Mouse (Mus musculus): ENCODE measurements at regions not wholly inside any gene's neighbourhood (a gene's known extent, or its start where the extent isn't known, plus 50 kb on each side); places are given as distances from the start of the nearest gene placed in this dataset.

- no peak for DNase-seq
Measured at GRCm38 (mm10) chr10:72923611-72924010, 175.5 kb upstream of the Pcdh15 start.

- no peak for DNase-seq
Measured at GRCm38 (mm10) chr10:72956957-72957356, 142.2 kb upstream of the Pcdh15 start.

- no peak for DNase-seq
Measured at GRCm38 (mm10) chr10:72960051-72960450, 139.1 kb upstream of the Pcdh15 start.

- no peak for DNase-seq
Measured at GRCm38 (mm10) chr10:72981359-72981758, 117.8 kb upstream of the Pcdh15 start.

GRCm38 (mm10) chr10:72988355-72988754 lies 110.8 kb upstream of the Pcdh15 start:
- no peak for DNase-seq

GRCm38 (mm10) chr10:73010897-73011296 lies 88.2 kb upstream of the Pcdh15 start:
- DNase-seq: peak in 1 of 2 experiments; percentile 16

GRCm38 (mm10) chr10:73011874-73012273 lies 87.3 kb upstream of the Pcdh15 start:
- DNase-seq: no peak

- DNase-seq: no peak
Measured at GRCm38 (mm10) chr10:73037476-73037875, 61.7 kb upstream of the Pcdh15 start.

- no peak for DNase-seq
Measured at GRCm38 (mm10) chr10:73039551-73039950, 59.6 kb upstream of the Pcdh15 start.
